Mouse (Mus musculus) cerebellum, adult 2 months (tissue): Measurements from ENCODE around the gene Sdcbp2. TPM values are rescaled to one million over a fixed set of nuclear protein-coding genes. Genes with fewer than 3 reads are reported as not detected.

Source experiments
- DNase-seq, 2 experiments: peaks; one replicate each; pipeline ENCODE4 v3.0.0; 2021
- H3K27ac ChIP-seq: fragments of 200-500 bp; 2 replicates; pipeline ENCODE4 v1.5.1; 2012; ENCODE audit warnings: low read length, control low read depth, inconsistent platforms; ENCODE audit not compliant: insufficient read depth
- H3K27me3 ChIP-seq: fragments of 200-500 bp; 2 replicates; pipeline ENCODE4 v1.6.1; 2012; ENCODE audit warnings: inconsistent platforms, mild to moderate bottlenecking, low read length, moderate library complexity; ENCODE audit not compliant: control insufficient read depth, insufficient read depth
- H3K4me1 ChIP-seq: fragments of 200-500 bp; 2 replicates; pipeline ENCODE4 v1.6.1; 2011; ENCODE audit warnings: low read length; ENCODE audit not compliant: control insufficient read depth, insufficient read depth
- H3K4me3 ChIP-seq: fragments of 200-500 bp; replicated peaks from 2 replicates; pipeline ENCODE3; 2011; ENCODE audit warnings: mild to moderate bottlenecking, low read depth, low read length, control low read depth; ENCODE audit not compliant: insufficient read depth
- CTCF ChIP-seq: fragments of 200-500 bp; IDR thresholded peaks from 2 replicates; pipeline ENCODE4 v1.5.1; 2011; ENCODE audit warnings: low read depth, mild to moderate bottlenecking, control low read depth, low read length, moderate library complexity, borderline replicate concordance; ENCODE audit not compliant: insufficient read depth
- POLR2A ChIP-seq: fragments of 200-500 bp; IDR thresholded peaks from 2 replicates; pipeline ENCODE4 v1.6.1; 2011; ENCODE audit warnings: low read length, control low read depth, borderline replicate concordance; ENCODE audit not compliant: insufficient read depth
- WGBS: fragments of 180-500 bp; shearing (Covaris S2); methylation state at CpG from one replicate; pipeline ENCODE4 v1.1.7; 2018; 5-methylcytosine and 5-hydroxymethylcytosine counted together
- polyA plus RNA-seq: library from polyadenylated mRNA; depleted of rRNA; stranded (reverse); fragments of >200 nt; gene quantifications from 2 replicates; pipeline ENCODE4 v1.2.3, GENCODE M21; 2012

Sdcbp2 gene
- polyA plus RNA-seq, 1 experiment = 1.3 TPM

DNA sequence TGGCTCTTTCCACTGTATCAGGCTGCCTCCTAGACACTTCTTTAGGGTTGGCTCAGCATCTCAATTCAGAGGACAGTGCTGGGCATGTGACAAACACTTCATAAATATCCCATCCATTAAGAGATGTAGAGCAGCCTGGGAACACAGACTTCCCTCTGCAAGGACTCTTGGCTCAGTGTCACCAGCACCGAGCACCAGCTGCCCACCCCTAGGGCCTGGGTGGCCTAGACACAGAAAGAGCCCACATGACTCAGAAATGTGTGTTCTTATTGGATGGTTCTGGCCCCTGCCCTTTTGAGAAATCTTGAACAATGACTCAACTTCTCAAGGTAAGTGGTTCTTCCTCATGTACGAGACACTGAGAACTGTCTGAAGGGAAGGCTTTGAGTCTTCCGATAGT lies 55.6 kb downstream of the Sdcbp2 start:
- no peak for TF ChIP-seq CTCF
- no peak for TF ChIP-seq POLR2A
- H3K27me3 ChIP-seq = no peaks in the 10 kb centered on the region
- no peak overlapping the region for H3K4me3 ChIP-seq
- peaks cover 7% of the 10 kb centered on the region for H3K4me1 ChIP-seq
- no peak overlapping the region for H3K27ac ChIP-seq
- WGBS = 68% methylated on average over 3 of the region's 3 CpGs
- peak; percentile 13 to 41 for DNase-seq

DNA sequence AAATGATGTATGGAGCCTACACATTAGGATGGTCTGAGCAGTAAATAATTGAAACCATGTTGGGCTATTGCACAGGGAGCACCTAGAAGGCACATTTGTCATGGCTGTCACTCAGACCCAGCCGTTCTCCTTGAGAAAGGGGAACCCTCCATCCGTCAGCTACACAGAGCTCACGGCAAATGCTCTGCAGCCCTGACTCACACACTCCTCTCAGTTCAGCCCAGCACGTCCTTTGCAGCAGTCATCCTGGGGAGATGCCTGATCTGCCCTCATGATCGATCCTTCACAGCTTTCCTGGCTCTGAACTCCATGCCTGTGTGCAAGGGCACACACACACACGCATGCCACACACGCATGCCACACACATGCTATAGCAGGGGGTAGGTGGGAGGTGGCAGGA lies 56.9 kb downstream of the Sdcbp2 start:
- 81% methylated on average over 7 of the region's 7 CpGs for WGBS
- peak overlapping the region; percentile 4 for H3K4me3 ChIP-seq
- DNase-seq = no peak
- H3K27me3 ChIP-seq = no peaks in the 10 kb centered on the region
- no peak overlapping the region; the same call in 1 of the 2 replicates for H3K27ac ChIP-seq
- TF ChIP-seq POLR2A = no peak
- TF ChIP-seq CTCF = no peak
- H3K4me1 ChIP-seq = peaks cover 7% of the 10 kb centered on the region

DNA sequence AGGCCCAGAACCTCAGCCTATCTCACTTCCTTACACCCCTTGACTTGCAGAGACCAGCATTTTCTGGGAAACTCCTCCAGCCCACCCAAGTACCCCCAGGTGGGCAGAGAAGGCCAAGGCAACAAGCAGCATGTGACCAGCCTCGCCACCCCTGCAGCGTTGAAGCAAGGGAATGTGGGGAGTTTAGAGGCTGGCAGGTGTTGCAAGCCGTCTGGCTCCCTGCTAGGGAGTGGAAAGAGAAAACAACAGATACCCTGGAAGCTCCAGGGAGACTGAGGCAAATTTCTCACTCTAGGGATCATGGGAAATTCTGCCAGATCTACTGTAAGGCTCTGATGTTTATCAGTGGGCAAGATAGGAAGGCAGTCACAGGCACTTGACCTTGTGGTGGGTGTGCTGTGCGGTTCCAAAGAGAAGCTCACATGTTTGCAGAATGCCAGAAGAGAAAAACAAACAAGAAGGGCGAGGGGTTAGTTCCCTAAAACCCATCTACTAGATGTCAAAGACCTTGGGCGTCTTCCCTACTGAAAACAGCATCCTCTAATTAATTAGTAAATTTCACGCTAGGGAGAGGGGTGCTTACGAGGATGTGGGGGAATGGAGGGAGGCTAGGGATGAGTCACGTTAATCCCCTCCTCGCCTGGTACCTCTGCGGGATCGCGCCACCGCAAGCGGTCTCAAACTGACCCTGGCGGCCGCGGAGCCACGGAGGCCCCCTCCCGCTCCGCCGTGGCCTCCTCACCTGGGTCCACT lies 59.2 kb downstream of the Sdcbp2 start:
- WGBS = 8% methylated on average over 22 of the region's 22 CpGs
- Histone ChIP-seq H3K27me3 (no peaks in the 10 kb centered on the region), H3K4me3 (peak overlapping the region; percentile 69), H3K4me1 (peaks cover 7% of the 10 kb centered on the region), H3K27ac (peak overlapping the region; percentile 76)
- peak; percentile 27 to 33 for DNase-seq
- TF ChIP-seq POLR2A = no peak
- no peak for TF ChIP-seq CTCF

DNA sequence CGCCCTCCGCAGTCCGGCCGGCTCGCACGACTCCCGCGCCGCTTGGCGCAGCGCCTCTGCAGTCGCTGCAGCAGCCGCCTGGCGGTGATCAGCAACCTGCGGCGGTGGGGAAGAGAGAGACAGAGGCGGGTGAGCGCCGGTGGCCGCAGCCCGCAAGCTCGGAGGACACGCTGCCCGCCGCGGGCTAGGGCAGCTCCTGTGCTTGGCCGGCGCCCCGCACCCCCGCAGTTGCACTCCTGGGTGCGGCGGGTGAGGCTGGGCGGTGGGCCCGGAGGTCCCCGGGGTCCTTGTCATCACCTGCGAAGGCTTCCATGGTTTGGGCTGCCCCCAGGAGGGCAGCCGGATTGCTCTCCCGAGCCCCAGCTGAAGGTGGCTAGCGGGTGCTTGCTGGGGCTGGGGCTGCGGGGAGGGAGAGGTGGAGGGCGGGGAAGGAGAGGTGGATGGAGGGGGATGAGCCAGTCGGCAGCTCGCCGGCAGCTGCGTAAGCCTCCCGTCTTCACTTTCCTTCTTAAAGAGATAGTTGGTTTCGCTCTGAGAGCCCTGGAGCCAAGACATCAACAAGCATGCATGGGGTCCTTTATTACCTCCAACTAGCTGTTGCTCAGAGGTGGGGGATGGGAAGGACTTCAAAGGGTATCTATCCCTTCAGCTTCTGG lies 59.9 kb downstream of the Sdcbp2 start, which contains the start of gene Snph:
TSS of gene Snph (minus strand) at position 435 of the 656 bp plus-strand sequence.
- H3K27me3 ChIP-seq = no peaks in the 10 kb centered on the region

DNA sequence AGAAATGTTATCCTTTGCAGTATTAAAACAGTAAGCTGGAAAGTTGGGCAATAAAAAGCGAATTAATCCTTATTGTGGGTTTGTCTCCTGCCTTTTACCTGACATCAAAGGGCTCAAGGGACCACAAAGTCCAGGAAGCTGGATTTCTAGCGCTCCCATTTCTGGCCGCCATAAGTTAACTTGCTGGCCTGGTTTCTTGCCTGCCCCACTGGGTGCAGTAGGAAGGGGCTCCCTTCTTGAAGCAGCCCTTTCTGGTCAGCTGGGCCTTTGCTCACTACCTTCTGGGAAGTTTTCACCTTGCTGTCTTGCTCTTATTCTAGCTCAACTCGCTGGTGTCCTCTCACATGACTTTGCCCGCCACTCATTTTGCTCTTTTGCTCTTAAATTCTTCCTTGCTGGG lies 60.6 kb downstream of the Sdcbp2 start:
- Histone ChIP-seq H3K27me3 (no peaks in the 10 kb centered on the region), H3K4me1 (peaks cover 7% of the 10 kb centered on the region), H3K4me3 (no peak overlapping the region), H3K27ac (no peak overlapping the region)
- WGBS = 91% methylated on average over 5 of the region's 5 CpGs
- peak in 1 of 2 experiments; percentile 13 for DNase-seq
- TF ChIP-seq POLR2A (no peak), CTCF (no peak)

More for the DNA sequence above, 59.9 kb downstream of the Sdcbp2 start, which contains the start of gene Snph:
- Histone ChIP-seq H3K27ac (peak within 1 kb of the TSS; percentile 76), H3K4me3 (peak within 1 kb of the TSS; percentile 69), H3K4me1 (peaks cover 7% of the 10 kb centered on the region)
- WGBS = under 1% methylated on average over 46 of the region's 47 CpGs
- peak; percentile 84 for DNase-seq
- TF ChIP-seq CTCF (peak; percentile 24), POLR2A (peak; percentile 27; the same call in 1 of the 2 replicates)

DNA sequence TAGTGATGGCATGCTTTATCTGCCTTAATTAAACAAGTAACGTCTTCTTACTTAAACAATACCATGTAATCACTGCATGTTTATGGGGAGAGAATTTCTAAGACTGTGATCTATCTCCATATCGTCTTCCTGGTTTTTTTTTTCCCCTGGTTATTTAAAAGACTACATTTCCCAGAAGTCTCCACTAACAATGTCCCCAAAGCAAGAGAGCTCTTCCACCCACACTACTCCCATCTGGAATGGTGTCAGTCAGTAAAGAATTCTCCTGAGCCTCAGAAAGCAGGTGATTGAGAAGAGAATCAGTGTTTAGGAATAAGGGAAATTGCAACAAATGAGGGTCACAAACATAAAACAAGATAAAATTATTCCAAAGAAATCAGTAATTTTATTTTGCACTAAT lies 62.5 kb downstream of the Sdcbp2 start:
- TF ChIP-seq POLR2A (no peak), CTCF (no peak)
- H3K27me3 ChIP-seq = no peaks in the 10 kb centered on the region
- no peak overlapping the region for H3K27ac ChIP-seq
- peak overlapping the region; percentile 17 for H3K4me3 ChIP-seq
- WGBS = 31% methylated on average over 2 of the region's 2 CpGs
- DNase-seq = peak in 1 of 2 experiments; percentile 59
- H3K4me1 ChIP-seq = peaks cover 3% of the 10 kb centered on the region; the same call in 1 of the 2 replicates

DNA sequence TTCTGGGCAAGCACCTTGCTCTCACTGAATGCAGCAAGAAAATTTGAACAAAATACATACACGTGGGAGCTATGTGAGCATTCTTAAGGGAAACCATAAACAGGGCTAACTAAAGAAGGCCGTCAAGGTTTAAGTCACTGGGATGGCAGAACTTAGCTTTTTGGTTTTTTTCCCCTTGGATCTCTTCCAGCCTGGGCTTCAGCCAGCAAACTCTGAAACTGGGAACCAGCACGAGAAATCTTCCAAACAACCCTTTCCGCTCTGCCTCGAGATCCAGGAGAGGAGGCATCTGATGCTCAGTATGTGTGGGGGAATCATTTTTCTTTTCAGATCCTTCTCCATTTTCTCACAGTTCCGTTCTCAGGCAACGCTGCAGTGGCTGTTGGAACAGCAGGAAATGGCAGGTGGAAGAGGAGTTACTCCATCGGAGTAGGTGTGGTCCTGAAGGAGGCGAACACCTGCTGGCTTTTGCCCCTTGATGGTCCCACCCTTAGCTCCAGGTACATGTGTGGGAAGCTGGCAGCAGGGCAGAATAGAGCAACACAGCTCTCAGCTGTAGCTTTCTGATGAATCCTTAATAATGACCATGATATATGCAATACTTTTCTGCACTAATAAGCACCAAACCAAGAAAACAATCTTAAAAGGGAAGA lies 63.1 kb downstream of the Sdcbp2 start:
- DNase-seq = peak in 1 of 2 experiments; percentile 12
- 44% methylated on average over 9 of the region's 9 CpGs for WGBS

More for the DNA sequence above, 63.1 kb downstream of the Sdcbp2 start:
- TF ChIP-seq POLR2A (no peak), CTCF (no peak)
- no peak overlapping the region for H3K27ac ChIP-seq
- no peak overlapping the region for H3K4me3 ChIP-seq
- H3K27me3 ChIP-seq = no peaks in the 10 kb centered on the region
- peaks cover 2% of the 10 kb centered on the region; the same call in 1 of the 2 replicates for H3K4me1 ChIP-seq
